Mouse (Mus musculus) kidney, postnatal 25 days (tissue): ENCODE results near the gene A930033H14Rik.

Experiments
- DNase-seq, 2 experiments: peaks; one replicate each; pipeline ENCODE4 v3.0.0; 2021; ENCODE audit warnings: mixed read lengths in 2 of 2

Gene A930033H14Rik

GRCm38 (mm10) chr10:69212542-69213440, at the start of gene A930033H14Rik:
Gene A930033H14Rik (minus strand): TSS chr10:69213098.
- peak; percentile 82 to 93 for DNase-seq

- peak; percentile 49 to 82 for DNase-seq
These were observed 47.0 kb upstream of the A930033H14Rik start for GRCm38 (mm10) chr10:69259929-69260328.

DNA sequence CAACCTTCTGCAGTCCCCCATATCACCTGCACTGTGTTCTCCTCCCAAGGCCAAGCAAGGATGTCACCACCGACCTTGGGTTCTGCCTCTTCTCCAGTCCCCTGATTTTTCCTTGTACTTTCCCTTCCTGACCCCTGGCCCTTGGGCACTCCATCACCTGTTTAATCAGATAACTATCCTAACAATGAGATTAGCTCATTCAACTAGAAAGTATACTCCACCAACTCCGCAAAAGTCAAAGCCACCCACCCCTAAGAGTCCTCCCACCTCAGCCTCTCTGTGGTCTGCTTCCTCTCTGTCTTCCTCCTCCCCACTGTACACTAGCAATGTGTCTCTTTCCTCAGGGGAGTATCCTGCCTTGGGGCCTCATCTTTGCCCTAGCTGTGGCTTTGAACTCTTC, 46.3 kb upstream of the A930033H14Rik start:
- peak in 1 of 2 experiments; percentile 35 for DNase-seq

GRCm38 (mm10) chr10:69258588-69258987, 45.7 kb upstream of the A930033H14Rik start:
- DNase-seq = peak; percentile 80 to 81

DNA sequence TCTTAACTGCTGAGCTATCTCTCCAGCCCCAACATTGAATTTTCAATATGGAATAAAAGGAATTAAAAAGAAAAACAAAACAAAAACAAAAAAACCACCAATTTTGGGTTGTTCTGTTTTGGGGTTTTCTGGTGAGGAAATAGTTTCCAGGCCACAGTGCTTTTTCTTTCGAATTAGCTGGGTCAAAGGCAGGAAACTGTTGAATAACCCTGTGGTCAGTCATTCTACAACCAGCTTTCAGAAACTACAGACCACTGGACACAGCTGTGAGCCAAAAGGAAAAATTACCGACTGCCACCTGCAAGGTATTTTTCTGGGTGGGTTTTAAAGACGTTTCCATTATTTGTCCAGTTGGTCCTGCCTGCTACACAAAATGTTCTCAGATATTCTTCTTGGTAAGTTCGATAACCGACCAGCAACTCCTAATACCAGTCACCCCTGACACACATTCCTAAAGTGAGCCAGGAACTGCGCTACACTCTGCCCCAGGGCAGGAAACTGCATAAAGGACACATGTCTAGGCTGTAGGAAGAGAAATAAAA, 44.8 kb upstream of the A930033H14Rik start:
- DNase-seq = peak in 1 of 2 experiments; percentile 42

DNA sequence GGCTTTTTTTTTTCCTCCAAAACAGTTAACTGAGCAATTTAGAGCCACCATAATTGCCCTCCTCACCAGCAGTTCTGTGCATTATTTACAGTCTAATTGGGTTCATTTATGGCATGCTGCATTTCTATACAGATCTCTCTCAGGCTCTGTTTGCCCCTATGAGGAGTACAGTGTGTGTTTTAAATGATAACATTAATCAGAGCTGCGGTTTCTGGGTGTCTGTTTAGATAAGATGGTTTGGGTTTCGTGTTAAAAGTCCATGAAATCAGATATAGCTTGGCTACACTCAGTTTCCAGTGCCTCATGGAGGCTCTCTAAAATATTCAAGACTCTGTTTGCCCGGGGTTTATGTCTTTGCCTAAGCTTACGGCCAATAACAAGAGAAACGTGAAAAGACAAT, 42.7 kb upstream of the A930033H14Rik start:
- DNase-seq = no peak

DNA sequence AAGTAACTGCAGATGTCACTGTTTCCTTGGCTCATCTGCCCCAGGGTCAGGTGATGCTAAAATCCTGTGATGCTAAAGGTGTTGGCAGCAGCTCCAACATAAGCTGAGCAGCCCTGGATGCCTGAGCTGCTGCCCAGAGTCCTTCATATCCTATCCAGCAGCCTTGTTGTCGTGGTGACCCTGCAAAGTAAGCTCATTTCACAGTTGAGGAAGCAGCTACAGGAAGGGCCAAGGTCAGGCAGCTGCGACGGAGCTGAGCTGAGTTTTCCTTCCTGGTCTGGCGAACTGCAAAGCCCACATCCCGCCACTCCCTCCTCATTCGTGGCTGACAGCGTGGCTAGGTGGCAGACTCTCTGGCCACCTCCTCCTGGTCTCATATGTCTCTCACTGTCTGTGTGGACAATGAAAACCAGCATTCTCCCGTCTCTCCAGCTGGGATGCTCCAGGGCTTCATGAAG, 41.5 kb upstream of the A930033H14Rik start:
- DNase-seq = peak; percentile 86 to 95

DNA sequence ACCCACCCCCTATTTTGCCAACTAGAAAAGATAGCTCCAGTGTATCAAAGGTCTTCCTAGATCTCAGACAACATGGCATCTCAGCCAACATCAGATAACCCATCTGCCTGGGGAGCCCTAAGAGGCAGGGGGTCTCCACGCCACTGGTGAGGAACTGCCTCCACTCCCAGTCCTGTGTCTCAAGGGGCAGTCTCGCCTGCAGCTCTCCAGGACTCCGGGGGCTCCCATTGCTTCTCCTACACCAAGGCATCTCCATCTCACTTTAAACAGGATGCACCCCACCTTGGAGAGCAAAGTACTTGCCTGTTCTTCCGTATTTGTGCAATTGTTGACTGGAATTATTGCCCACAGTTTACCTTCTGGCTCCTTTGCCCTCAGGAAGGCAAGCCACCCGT, 40.8 kb upstream of the A930033H14Rik start:
- DNase-seq = no peak

DNA sequence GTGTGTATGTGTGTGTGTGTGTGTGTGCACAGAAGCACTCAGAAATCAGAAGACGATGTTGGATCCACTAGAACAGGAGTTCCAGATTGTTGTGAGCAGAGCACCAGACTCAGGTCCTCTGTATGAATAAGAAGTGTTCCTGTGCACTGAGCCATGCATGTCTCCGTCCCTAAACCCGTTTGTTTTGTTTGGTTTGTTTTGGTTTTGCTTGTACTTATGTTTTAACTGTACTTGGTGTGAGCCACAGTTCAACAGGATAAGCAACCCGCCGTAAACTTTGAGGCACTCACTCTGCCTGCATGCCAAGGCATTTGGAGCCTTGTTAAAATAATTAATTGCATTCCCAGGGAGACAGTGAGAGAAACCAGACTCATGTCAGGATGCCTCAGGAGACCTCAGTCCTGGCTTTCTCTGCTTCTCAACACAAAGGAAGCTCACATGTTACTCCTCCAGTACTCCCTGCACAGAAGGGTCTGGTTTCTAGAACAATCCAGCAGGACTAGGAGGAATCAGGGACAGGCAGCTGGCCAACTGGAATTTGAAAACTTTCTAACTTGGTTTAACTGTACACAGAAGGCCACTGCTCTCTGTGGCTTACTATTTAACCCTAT, 40.3 kb upstream of the A930033H14Rik start:
- peak; percentile 79 to 82 for DNase-seq

GRCm38 (mm10) chr10:69252112-69253074, 39.5 kb upstream of the A930033H14Rik start:
- no peak for DNase-seq

DNA sequence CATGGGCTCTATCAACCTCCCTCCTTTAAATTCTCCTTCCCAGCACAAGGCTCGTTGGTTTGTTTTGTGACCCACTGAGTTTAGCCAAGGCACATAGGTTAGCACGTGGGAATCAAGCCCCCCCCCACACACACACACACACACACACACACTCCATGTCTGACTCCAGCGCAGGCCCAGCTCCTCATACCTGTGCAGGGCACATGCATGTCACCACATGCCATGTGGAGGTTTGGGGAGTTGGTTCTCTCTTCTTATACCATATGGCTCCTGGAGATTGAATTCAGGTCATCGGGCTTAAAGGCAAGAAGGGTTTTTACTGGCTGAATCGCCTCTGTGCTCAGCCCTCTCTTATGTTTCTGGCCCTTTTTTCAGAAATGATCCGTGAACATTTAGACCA, 38.4 kb upstream of the A930033H14Rik start:
- DNase-seq = no peak

GRCm38 (mm10) chr10:69248261-69249160, 35.6 kb upstream of the A930033H14Rik start:
- DNase-seq = peak; percentile 71 to 83

DNA sequence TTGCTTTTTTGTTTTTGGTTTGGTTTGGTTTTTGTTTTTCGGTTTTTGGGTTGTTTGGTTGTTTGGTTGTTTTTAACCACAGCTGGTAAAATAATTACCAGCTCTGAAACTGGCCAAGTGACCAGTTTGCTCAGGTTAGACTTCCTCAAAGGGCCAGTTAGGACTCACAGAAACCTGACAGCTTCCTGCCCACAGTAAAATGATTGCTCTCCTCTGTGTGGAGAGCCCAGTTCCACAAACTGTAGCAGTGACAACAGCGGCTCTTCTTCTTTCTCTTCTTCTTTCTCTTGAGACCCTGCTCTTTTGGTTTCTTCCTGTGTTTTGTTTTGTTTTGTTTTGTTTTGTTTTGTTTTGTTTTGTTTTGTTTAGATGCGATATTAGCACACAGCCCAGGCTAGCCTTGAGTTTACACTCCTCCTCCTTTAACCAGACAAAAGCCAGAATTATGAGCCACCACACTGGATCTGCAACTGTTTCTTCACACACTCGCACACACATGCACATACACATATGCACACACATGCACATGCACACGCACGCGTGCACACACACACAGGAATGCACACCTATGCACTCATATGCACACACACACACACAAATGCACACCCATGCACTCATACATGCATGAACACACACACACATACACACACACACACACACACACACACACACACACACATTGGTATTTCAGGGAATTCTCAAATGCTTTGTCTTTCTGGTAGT, 34.6 kb upstream of the A930033H14Rik start:
- no peak for DNase-seq

GRCm38 (mm10) chr10:69246762-69247161, 33.9 kb upstream of the A930033H14Rik start:
- DNase-seq = peak in 1 of 2 experiments; percentile 51

DNA sequence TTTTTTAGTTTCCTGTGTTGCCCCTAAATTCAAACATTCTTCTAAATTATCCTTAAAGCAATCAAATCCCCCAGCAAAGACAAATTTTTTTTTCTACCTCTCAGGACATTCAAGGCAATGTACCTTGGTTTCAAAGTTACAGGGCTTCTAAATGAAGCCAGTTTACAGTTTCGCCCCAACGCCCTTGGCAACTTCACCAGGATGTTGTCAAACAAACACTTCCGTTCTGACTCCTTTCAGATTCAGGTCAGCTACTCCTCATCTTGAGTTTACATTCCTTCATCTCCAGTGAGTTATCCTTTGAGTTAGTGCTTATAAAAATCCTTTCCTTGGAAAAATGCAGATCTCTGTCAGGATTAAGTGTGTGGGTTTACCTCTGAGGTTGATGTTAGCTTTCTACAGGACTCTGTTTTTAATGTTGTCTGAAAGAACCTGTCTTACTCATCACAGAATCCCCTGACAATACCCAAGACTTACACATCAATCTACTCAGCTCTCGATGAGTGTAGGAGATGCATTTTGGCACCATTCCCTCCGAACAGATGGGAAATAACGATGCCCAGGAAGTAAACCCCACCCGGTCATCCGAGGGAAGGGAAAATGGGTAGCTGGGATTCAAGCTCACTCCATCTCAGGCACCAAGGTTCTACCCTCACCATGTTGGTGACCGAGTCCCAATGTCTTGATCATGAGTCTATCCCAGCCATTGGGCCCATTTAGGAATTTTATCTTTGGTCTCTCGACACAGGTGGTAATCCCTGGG, 33.2 kb upstream of the A930033H14Rik start:
- peak; percentile 53 to 63 for DNase-seq

DNA sequence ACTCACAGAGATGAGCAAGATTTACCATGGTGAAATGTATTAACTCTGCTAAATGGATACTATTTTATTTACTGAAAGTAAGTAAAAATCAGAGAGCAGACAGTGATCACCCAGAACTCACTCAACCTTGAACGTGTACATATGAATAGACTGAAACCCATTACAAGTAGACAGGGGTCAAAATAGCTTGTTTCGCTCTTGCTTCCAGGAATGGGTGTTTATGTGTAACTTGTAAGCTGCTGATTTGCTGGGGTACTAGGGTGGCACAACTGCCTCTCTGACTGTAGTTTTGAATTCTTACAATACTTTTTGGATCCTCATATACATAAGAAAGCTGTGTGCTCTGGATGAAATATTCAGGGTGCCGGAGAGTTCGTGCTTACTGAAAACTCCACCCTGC, 32.3 kb upstream of the A930033H14Rik start:
- no peak for DNase-seq

GRCm38 (mm10) chr10:69240530-69240929, 27.6 kb upstream of the A930033H14Rik start:
- peak in 1 of 2 experiments; percentile 60 for DNase-seq

DNA sequence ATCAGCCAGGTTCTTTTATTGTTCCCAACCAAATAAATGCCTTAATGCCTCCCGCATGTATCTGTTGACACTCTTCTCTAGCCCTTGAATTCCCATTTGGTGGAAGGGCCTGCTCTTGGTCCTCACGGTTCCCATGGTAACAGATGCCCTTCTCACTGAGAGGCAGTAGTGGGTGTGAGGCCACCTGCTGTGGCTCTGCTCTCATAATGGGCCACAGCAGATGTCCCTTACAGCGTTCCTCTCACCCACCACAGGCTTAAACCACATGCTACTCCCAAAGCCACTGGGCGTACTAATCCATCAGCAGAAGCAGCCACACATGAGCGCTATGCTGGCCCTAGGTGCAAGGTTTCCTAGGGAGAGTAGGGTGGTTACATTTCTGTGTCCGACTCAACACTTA, 25.4 kb upstream of the A930033H14Rik start:
- DNase-seq = no peak

DNA sequence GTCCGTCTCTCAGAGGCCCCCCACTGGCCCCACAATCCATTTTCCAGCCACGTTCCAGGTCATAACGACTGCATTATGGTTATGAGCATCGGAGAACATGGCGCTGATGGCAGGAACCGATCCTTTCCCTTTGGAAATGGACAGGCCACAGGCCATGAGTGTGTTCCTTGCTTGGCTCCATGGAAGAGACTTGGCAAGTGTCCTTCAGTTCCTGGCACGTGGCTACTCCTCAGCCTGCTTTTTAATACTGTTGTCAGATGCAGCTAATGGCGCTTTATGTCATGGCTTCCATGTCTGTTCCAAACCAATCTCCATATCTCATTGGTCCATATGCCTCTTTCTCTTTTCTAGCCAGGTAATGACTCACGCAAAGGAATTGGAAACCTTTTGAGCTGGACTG, 24.9 kb upstream of the A930033H14Rik start:
- no peak for DNase-seq

- no peak for DNase-seq
These were observed 24.3 kb upstream of the A930033H14Rik start for GRCm38 (mm10) chr10:69237185-69237584.
